Mouse (Mus musculus) olfactory bulb, adult 2 months (tissue): ENCODE measurements around the gene Satb2. TPM values are rescaled to one million over a fixed set of nuclear protein-coding genes. Genes with fewer than 3 reads are reported as not detected.

Source experiments
- H3K27ac ChIP-seq: fragments of 200-500 bp; 2 replicates; pipeline ENCODE4 v1.5.1; 2012; ENCODE audit warnings: low read depth, low read length; ENCODE audit not compliant: insufficient read depth
- H3K4me1 ChIP-seq: fragments of 200-500 bp; 2 replicates; pipeline ENCODE4 v1.6.1; 2012; ENCODE audit warnings: low read length; ENCODE audit not compliant: control insufficient read depth, insufficient read depth
- H3K4me3 ChIP-seq: fragments of 200-500 bp; 2 replicates; pipeline ENCODE4 v1.5.1; 2012; ENCODE audit warnings: mild to moderate bottlenecking, low read depth, low read length, moderate library complexity; ENCODE audit not compliant: insufficient read depth
- CTCF ChIP-seq: fragments of 200-500 bp; IDR thresholded peaks from 2 replicates; pipeline ENCODE4 v1.5.1; 2012; ENCODE audit warnings: low read depth, mild to moderate bottlenecking, low read length, moderate library complexity; ENCODE audit not compliant: insufficient read depth
- POLR2A ChIP-seq: fragments of 200-500 bp; IDR thresholded peaks from 2 replicates; pipeline ENCODE4 v1.6.1; 2012; ENCODE audit warnings: mild to moderate bottlenecking, low read depth, low read length, moderate library complexity; ENCODE audit not compliant: insufficient read depth
- WGBS: fragments of 180-500 bp; shearing (Covaris S2); methylation state at CpG from one replicate; pipeline ENCODE4 v1.1.7; 2018; 5-methylcytosine and 5-hydroxymethylcytosine counted together
- polyA plus RNA-seq: library from polyadenylated mRNA; stranded (reverse); fragments of >200 nt; gene quantifications from 2 replicates; pipeline ENCODE4 v1.2.4, GENCODE M21; 2012; ENCODE audit warnings: low replicate concordance; ENCODE audit not compliant: missing spikeins, insufficient read depth, insufficient read length

Satb2 gene
- polyA plus RNA-seq, 1 experiment = not detected

DNA sequence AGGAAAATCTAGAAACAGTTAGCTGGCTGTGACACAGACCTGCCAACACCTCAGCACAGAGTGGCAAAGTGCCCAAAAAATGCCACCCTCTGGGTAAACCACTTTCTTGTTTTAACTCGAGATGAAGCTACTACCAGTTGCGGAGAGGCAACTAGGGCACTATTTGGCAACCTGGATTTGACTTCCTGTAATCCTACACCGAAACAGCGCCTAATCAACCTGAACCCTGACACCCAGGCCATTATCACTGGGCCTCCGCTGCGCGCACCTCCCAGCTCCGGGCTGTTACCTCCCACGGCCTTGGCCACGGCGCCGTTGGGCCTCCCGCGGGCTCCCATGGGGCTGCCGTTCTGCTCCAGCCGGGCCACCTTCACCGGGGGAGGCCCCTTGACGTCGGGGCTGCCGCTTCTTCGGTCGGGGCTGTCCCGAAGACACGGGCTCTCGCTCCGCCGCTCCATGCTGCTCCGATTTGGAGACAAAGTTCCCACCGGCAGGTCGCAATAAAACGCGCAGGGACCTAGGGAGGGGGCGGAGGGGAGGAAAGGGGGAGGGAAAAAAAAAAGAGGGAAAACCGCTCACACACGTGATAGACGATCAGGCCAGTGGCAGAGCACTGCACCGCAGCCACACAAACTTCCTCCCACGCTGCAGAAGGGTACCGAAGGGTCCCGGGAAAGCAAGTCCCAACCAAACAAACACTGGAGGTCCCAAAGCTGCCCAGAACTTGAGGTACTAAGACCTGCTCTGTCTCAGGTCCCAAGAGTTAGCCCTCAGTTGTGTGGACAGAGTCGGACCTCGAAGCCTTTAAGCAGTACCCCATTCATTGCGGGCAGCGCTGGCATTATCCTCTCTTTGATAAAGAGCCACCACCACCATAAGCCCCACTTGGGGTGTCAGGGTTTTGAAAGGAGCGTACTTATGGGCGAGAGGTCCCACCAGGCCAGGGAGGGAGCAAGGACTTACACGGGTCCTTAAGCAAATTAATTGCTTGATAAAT lies 8.8 kb downstream of the Satb2 start:
- Histone ChIP-seq H3K4me3 (no peak overlapping the region), H3K27ac (no peak overlapping the region), H3K4me1 (peaks cover 24% of the 10 kb centered on the region)
- WGBS = 11% methylated on average over 47 of the region's 47 CpGs
- no peak for TF ChIP-seq POLR2A
- TF ChIP-seq CTCF = no peak

DNA sequence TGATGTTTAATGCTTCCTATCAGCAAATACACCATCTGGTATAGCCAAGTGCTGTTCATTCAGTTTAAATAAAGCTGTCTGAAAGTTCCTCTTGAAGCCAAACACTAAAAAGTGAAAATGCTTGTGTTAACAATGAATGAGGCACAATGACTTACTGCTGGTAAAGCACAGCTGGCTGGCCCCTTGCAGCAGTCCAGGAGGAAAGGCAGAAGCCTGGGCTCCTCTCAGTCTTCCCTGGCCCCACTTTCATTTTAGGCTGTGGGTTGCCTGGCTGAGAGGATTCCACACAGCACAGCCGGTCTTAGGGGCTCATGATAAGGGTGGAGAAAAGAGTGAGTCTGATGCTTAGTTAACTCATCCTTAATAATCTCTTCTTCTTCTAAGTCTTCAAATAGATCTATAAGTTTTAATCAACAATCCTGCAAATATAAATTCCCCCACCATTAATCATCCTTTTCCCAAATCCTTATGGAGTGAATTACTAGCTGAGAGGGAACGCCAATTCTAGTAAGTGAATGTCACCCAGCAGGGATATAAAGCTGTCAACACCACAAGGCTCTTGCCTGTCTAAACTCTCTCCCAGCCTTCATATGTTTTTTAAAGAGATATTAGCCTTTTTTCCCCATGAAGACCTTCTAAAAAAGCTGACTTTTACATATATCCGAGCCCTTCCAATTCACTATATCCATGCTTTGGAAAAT lies 12.4 kb downstream of the Satb2 start:
- WGBS = 92% methylated on average over 3 of the region's 3 CpGs
- no peak overlapping the region for H3K27ac ChIP-seq

GRCm38 (mm10) chr1:56964493-56964892 lies 14.0 kb downstream of the Satb2 start:
- 93% methylated on average over 7 of the region's 7 CpGs for WGBS
- H3K4me3 ChIP-seq = no peak overlapping the region
- H3K27ac ChIP-seq = no peak overlapping the region

More for the DNA sequence above, 12.4 kb downstream of the Satb2 start:
- peaks cover 11% of the 10 kb centered on the region for H3K4me1 ChIP-seq
- TF ChIP-seq CTCF (no peak), POLR2A (no peak)
- H3K4me3 ChIP-seq = no peak overlapping the region

DNA sequence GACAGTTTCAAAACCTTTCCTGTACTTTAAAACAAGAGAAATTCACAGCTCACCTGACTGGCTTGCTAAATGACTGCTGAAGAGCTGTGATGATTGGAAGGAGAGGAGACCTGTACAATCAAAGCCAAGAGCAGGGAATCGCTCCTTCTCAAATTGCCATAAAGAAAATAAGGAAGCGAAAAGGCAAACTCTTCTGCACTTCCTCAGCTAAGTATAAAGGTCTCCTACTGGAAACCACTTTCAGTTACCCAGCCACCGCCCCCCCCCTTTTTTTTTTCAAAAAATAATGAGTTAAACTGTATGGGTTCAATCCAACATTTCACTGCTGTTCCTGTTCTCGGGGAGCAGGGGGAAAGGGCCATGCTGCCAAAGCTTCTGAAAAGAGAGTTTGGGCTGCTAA lies 15.2 kb downstream of the Satb2 start:
- Histone ChIP-seq H3K4me1 (no peaks in the 10 kb centered on the region), H3K4me3 (no peak overlapping the region), H3K27ac (no peak overlapping the region)
- TF ChIP-seq POLR2A (no peak), CTCF (no peak)
- WGBS = 80% methylated on average over 4 of the region's 4 CpGs

More at GRCm38 (mm10) chr1:56964493-56964892, 14.0 kb downstream of the Satb2 start:
- TF ChIP-seq CTCF (no peak), POLR2A (no peak)
- H3K4me1 ChIP-seq = 0 out of 2 replicates have a peak, but pooled peaks cover 2% of the 10 kb centered on the region

DNA sequence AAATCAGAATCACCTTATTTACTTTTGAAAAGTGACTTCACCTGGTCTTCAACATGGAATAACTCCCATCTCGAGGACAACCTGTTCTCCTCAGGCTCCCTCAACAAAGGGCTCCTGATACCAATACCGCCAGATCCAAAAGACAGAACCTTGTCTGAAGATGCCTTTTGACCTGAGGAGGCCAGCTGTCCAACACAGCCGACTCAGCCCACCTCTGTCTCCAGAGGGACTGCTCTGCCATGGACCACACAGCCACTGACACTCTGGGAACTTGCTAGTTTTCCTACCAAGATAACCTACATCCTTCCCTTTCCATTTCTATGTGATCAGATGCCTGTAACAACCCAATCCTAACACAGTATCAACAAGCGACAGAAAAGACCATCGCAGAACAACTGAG lies 19.5 kb downstream of the Satb2 start:
- Histone ChIP-seq H3K4me1 (no peaks in the 10 kb centered on the region), H3K4me3 (no peak overlapping the region), H3K27ac (no peak overlapping the region)
- TF ChIP-seq CTCF = no peak
- no peak for TF ChIP-seq POLR2A
- WGBS = 94% methylated on average over 5 of the region's 5 CpGs

DNA sequence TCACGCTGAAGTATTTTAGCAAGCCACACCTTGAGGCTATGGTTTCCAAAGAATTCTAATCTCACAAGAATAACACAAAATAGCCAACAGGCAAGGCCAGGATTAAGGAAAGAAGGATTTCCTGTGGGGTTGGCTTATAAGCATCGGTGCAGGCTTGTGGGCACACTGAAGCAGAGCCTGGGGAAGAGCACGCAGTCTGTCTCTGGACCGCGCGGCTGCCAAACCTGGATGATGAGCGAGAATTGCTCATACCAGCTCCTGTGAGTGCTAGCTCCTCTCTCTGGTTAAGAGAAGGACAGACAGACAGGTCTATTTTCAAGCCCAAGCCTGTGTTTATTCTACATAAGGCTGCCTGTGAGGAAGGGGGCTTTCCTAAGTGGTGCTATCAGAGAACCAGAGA lies 20.5 kb downstream of the Satb2 start:
- H3K4me1 ChIP-seq = no peaks in the 10 kb centered on the region
- TF ChIP-seq CTCF = no peak
- no peak for TF ChIP-seq POLR2A
- H3K4me3 ChIP-seq = no peak overlapping the region
- WGBS = 98% methylated on average over 7 of the region's 7 CpGs
- H3K27ac ChIP-seq = no peak overlapping the region

GRCm38 (mm10) chr1:56956811-56957210 lies 21.6 kb downstream of the Satb2 start:
- Histone ChIP-seq H3K4me1 (no peaks in the 10 kb centered on the region), H3K4me3 (no peak overlapping the region), H3K27ac (no peak overlapping the region)
- no peak for TF ChIP-seq POLR2A
- no peak for TF ChIP-seq CTCF
- 99% methylated on average over 2 of the region's 2 CpGs for WGBS

GRCm38 (mm10) chr1:56955739-56956085 lies 22.7 kb downstream of the Satb2 start:
- TF ChIP-seq POLR2A (no peak), CTCF (no peak)
- whole genome bisulfite sequencing = 86% methylated on average over 12 of the region's 12 CpGs
- H3K4me1 ChIP-seq = no peaks in the 10 kb centered on the region
- H3K27ac ChIP-seq = no peak overlapping the region
- H3K4me3 ChIP-seq = no peak overlapping the region

- Histone ChIP-seq H3K27ac (no peak overlapping the region), H3K4me3 (no peak overlapping the region), H3K4me1 (no peaks in the 10 kb centered on the region)
- WGBS = 78% methylated on average over 14 of the region's 14 CpGs
- TF ChIP-seq CTCF = no peak
- TF ChIP-seq POLR2A = no peak
Observed at GRCm38 (mm10) chr1:56955055-56955738, 23.3 kb downstream of the Satb2 start.
